Mouse (Mus musculus) left cerebral cortex, adult 18-20 months (tissue): ENCODE results near the gene Pde1a. TPM values are rescaled to one million over a fixed set of nuclear protein-coding genes. Genes with fewer than 3 reads are reported as not detected.

Experiments
- DNase-seq, 2 experiments: peaks; one replicate each; pipeline ENCODE4 v3.0.0; 2021 to 2022; ENCODE audit warnings: low spot score in 2 of 2, mixed read lengths in 1 of 2
- long read RNA-seq, 2 experiments: library from polyadenylated mRNA; stranded (forward); transcript quantifications; one replicate each; pipeline ENCODE4 v2.0.0; 2021
- total RNA-seq, 2 experiments: library from RNA; stranded (reverse); gene quantifications; 2 replicates each; pipeline ENCODE4 v1.2.3; 2021

Gene Pde1a
- 100 to 1,000 TPM; 152 to 160 TPM for total RNA-seq
- long read RNA-seq, experiment 1, partial matches to known transcripts: 116 of 138 reads
- long read RNA-seq, experiment 1, other reads (novel, unspliced or antisense): 22 of 138 reads
- long read RNA-seq, experiment 2, partial matches to known transcripts: 77 of 93 reads
- long read RNA-seq, experiment 2, other reads (novel, unspliced or antisense): 16 of 93 reads

- DNase-seq: peak; percentile 49 to 51
Measured at GRCm38 (mm10) chr2:80128861-80129698, at the start of gene Pde1a. Pde1a (minus strand) TSS chr2:80129458.

DNA sequence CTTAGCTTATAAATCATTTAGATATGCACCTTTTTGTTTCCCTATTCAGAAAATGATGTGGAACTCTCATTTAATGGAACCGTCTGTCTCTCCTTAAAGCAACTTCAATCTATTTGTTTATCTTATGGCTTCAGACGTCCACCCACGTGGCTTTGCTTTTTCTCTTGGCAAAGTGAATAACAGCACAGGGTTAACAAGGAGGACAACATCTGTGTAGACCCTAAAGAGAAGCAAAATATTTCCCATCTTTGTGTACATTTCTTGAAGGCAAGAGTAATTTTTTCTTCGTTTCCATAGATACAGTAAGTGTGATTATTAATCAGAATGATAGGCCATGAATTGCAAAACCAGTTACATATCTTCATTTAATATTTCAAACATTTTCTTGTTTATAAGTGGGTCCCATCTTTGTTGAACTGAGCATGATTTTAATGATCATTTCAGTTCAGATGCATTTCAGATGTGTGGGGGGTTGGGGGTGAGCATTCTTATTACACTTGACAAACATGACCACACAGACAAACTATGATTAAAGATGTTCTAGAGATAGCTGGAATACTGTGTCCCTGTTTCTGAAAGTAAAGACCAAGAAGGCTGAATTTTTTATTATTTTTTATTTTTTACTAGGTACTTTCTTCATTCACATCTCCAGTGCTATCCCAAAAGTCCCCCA is 49.5 kb upstream of the Pde1a start:
- DNase-seq: no peak

DNA sequence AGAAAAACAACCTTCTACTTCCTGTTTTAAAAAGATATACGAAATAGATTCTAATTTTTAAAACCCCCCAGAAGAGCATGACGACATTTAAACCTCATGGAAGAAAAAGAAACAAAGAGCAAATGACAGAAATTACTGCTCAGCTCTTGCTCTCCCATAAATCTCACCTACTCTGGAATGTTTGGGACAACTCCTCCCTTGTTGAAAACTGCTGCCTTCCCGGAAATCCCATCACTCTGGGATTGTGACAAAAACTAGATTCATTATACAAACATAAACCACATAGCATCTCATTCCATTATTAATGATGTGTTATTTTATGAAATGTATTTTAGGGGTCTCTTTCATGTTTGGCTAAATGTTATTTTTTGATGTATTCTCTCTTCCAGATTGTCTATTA is 48.9 kb upstream of the Pde1a start:
- DNase-seq: no peak

DNA sequence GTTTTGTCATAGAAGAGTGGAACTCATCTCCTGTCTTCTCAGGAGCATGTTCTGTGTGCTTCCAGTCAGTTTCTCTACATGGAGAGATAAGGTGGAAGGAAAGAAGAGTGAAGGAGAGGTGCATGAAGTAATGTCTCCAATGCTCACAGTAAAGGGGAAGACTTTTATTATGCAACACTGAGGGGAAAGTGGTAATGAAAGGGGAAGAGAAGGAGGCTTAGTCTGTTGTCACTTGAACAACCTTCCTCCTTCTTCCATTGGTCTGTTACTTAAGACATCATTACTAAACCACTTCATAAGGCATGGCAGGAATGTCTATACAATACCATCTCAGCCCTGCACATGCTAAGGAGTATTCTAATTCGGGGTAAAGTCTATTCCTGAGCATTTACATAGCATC is 38.8 kb upstream of the Pde1a start:
- DNase-seq: no peak

- DNase-seq: no peak
Measured at GRCm38 (mm10) chr2:80158784-80159183, 29.5 kb upstream of the Pde1a start.

DNA sequence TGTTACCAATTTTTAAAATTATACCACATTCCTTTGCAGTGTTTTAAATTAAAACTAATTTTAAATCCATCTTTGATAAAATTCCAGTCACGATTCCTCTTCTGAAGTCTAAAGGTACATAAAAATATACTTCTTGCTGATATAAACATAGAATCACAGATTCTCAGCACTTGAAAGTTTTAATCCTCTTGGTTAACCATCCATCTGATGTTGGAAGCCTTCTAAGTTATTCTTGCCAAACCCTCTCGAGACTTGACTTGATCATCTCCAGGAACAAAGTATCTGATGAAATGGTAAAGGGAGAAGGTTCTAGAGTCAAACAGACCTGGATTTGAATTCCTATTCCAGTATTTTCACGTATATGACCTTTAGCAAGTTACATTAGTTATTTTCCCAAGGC is 28.9 kb upstream of the Pde1a start:
- DNase-seq: no peak

GRCm38 (mm10) chr2:80150019-80150418 is 20.8 kb upstream of the Pde1a start:
- DNase-seq: no peak

- DNase-seq: peak in 1 of 2 experiments; percentile 18
Measured at GRCm38 (mm10) chr2:80149332-80149731, 20.1 kb upstream of the Pde1a start.

DNA sequence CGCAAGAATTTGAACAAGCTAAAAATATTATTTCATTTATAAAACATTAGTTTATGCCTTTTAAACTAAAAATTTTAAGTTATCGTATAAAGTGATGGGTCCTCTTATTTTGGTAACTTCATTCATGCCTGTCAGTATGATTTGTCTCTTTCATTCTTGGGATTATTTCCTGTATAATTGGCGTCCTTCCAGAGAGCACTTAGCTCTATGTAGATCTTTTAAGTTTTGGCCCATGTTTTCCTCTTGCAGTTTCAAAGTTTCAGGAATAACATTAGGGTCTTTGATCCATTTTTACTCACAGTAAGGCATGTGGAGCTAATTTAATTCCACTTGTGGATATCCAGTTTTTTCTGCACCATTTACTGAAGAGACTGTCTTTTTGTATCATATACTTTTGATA is 5.8 kb upstream of the Pde1a start:
- no peak for DNase-seq

DNA sequence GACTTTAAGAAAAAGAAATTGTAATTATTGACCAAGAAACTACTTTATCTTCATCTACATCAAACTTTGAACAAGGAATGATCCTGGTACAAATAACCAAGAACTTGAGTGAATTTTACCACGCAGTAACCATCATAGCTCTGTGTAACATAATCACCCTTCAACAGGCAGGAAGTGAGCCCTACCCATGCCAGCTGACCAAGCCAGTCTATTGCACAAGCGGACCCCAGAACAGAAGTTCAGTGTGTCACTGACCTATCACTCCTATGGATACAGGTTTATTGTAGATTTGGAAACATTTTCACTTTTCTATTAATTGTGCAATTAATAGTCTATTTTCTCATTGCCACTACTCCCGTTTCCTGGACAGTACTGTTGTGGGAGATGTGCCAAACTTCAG is 3.4 kb upstream of the Pde1a start:
- no peak for DNase-seq

GRCm38 (mm10) chr2:80126663-80127062 is 2.6 kb downstream of the Pde1a start:
- no peak for DNase-seq

DNA sequence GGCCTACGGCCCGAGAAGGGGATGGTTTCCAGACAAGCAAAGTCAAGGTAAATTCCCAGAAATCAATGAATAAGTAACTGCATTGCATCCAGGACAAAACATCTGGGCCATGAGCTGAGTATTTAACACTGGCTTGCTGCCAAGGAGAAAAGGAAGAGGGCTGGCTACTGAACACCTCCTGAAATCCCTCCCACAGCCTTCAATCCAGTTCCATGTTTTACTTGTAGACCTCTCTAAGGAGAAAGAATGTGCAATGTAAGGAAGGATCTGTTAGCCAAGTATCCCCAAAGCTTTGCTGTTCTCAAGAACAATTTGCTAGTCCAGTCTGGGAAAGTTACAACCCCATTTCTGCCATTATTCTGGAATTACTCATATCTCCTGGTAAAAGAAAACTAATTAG is 42.4 kb downstream of the Pde1a start:
- no peak for DNase-seq

- DNase-seq: no peak
Measured at GRCm38 (mm10) chr2:80080090-80080821, 49.0 kb downstream of the Pde1a start.

DNA sequence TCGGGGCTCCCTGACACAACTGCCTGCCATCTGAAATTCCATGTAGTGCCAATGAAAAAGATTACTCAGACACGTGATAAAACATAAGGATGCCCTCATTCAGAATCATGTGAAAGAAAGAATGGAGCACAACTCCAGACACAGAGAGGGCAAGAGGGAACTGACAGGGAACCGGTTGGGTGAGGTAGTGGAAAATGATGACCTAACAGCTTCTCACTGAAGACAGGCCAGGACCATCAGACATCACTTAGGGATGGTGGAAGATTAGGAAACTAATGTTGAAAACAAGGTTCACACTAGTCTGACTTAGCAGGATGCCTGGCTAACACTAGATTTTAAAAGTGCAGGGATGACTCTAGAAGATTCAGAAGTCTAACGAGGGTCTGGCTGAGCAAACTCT is 49.6 kb downstream of the Pde1a start:
- DNase-seq: no peak

DNA sequence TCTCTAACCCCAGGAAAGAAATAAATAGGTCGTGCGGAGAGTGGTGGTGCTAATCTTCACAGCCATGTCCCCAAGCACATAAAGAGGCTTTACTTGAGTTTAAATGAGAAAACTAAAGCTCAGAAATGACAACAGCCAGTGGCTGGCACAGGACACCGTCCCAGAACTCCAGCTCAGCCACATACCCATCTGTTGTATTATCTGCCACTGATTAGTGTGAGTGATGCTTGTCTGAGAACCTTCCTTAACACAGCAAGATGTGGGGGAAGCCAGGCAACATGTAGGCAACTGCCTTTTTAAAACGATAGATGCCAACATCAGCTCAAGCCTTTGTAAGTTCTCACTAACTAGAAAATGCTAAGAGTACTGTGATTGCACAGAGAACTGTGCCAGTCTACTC is 52.9 kb downstream of the Pde1a start:
- DNase-seq: no peak

- peak in 1 of 2 experiments; percentile 30 for DNase-seq
Measured at GRCm38 (mm10) chr2:80074531-80074930, 54.7 kb downstream of the Pde1a start.

DNA sequence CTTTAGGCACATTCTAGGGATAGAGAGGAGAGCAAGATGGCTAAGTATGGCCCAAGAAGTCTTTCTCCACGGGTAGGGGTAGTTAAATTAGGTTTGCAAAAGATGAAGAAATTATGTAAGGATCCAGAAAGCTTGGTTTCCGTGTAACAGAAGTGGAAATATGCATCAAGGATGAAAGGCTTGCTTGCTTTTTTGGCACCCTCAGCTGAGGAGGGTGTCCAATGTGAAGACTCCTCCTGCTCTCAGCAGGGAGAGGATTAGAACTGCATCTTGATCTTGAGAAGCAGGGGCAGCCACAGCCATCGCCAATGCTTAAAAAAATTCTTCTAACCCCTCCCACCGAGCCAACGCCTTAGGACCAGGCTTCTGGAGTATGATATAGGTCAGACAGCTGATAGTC is 55.2 kb downstream of the Pde1a start:
- no peak for DNase-seq

DNA sequence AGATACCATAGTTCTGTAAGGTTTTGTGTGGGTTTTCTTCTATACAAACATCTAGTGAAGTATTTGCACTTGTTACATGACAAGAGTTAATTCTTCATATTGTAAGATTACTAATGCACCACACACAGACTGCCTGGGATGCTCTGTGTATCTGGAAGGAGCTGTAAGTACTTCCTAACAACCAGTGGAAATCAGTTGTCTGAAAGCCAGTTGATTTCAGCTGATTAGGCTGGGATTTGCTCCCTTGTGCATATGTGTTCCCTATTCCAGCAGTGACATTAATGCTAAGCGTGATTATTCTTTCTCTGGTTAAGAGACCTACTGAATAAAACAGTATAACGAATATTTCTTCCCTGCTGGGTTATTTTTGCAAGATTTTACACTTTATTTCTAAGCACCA is 55.8 kb downstream of the Pde1a start:
- no peak for DNase-seq

- no peak for DNase-seq
Measured at GRCm38 (mm10) chr2:80069745-80070144, 59.5 kb downstream of the Pde1a start.

DNA sequence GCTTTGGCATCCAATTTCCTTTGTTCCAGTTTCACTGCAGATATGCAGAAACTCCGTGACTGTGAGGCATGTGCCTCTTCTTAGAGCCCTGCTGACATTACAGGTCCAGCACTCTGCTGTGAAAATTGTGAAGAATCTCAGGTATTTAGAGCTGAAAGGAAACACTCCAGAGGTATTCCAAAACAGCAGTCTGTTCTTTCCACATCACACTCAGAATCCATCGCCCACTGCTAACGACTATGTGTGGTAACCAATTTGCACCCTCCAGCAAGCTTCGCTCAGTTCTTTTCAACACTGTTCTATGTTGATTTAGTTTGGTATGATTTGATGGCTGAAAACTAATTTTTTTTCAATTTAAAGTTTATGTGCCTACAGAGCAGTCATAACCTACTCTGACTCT is 62.8 kb downstream of the Pde1a start:
- DNase-seq: no peak

DNA sequence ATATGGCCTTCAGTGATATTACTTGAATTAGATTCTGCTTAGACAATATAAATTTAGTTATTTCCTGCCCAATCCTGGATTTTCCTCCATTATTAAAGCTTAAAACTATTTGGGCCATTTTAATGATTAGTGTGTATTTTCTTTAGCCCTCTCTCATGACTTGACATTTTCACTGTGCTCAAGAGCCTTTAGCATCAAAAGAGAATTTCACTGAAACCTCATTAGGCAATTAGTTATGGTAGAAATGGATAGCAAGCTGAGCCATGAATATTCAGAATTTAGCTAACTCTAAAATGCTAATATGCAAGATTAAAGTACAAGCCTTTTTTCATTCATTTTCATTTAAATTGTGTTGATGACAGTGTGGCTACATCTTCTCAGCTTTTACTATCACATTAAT is 73.2 kb downstream of the Pde1a start:
- DNase-seq: no peak

GRCm38 (mm10) chr2:80054042-80054441 is 75.2 kb downstream of the Pde1a start:
- DNase-seq: no peak
